9 mouse cellular contexts compared by ENCODE assay signal in genomic region chr2:152652901-152653620, GRCm38 (mm10). TPM values are rescaled to one million over a fixed set of nuclear protein-coding genes. Genes with fewer than 3 reads are reported as not detected.
DNase-seq lines count a peak whose midpoint lies in the region; ATAC-seq lines count a peak whose summit lies in the region.
"Had no signal": no experiment of that assay in that cellular context is flagged by ENCODE, and none has a peak within 500 bp of the region (broad histone marks: within the 10 kb centered on the region; RNA-seq: fewer than 3 reads in every experiment).

No protein-coding gene starts in this region.

- no peak for DNase-seq in embryonic facial prominence, embryonic 10.5 days (ENCODE audit: low spot score)
- peak; percentile 70 for DNase-seq in 3134 (ENCODE audit: extremely low read depth, insufficient read length, low spot score)
- peak; percentile 67 for DNase-seq in fibroblast of lung, adult 2 months (ENCODE audit: low read depth)
- DNase-seq in heart, postnatal 4 days: peak; percentile 74
- no peak for DNase-seq in right cerebral cortex, postnatal 4 days
- no peak for DNase-seq in left cerebral cortex, adult 11 months (ENCODE audit: low spot score)

- no peak overlapping the region for H3K9ac ChIP-seq in embryonic facial prominence, embryonic 15.5 days
- H3K9ac ChIP-seq in midbrain, embryonic 15.5 days: no peak overlapping the region

- H3K27ac ChIP-seq in embryonic facial prominence, embryonic 15.5 days (replicated peaks): no peak overlapping the region
- H3K27ac ChIP-seq in embryonic facial prominence, embryonic 10.5 days (replicated peaks): no peak overlapping the region
- peak overlapping the region; percentile 95; the same call in 1 of the 2 replicates for H3K27ac ChIP-seq in midbrain, embryonic 15.5 days
- H3K27ac ChIP-seq: macrophage had no signal

- no peaks in the 10 kb centered on the region for H3K36me3 ChIP-seq in embryonic facial prominence, embryonic 15.5 days
- H3K36me3 ChIP-seq in embryonic facial prominence, embryonic 10.5 days (replicated peaks): no peaks in the 10 kb centered on the region
- H3K36me3 ChIP-seq in midbrain, embryonic 15.5 days (replicated peaks): no peaks in the 10 kb centered on the region

- H3K4me2 ChIP-seq in embryonic facial prominence, embryonic 15.5 days (replicated peaks): no peak overlapping the region
- H3K4me2 ChIP-seq in midbrain, embryonic 15.5 days: no peak overlapping the region

- H3K27me3 ChIP-seq in embryonic facial prominence, embryonic 15.5 days: no peaks in the 10 kb centered on the region
- H3K27me3 ChIP-seq in embryonic facial prominence, embryonic 10.5 days (replicated peaks; ENCODE audit: low read depth, poor library complexity, severe bottlenecking): no peaks in the 10 kb centered on the region
- H3K27me3 ChIP-seq in midbrain, embryonic 15.5 days (replicated peaks): no peaks in the 10 kb centered on the region

- ATAC-seq in embryonic facial prominence, embryonic 15.5 days (ENCODE audit: insufficient number of reproducible peaks, low FRiP score, low TSS enrichment, low read depth): peak; percentile 49; the same call in 1 of the 2 replicates
- ATAC-seq in midbrain, embryonic 15.5 days (replicated peaks): no peak

- H3K4me3 ChIP-seq in embryonic facial prominence, embryonic 15.5 days (replicated peaks): no peak overlapping the region
- no peak overlapping the region for H3K4me3 ChIP-seq in embryonic facial prominence, embryonic 10.5 days
- no peak overlapping the region for H3K4me3 ChIP-seq in midbrain, embryonic 15.5 days

- H3K4me1 ChIP-seq in embryonic facial prominence, embryonic 15.5 days: 0 out of 2 replicates have a peak, but pooled peaks cover 3% of the 10 kb centered on the region
- H3K4me1 ChIP-seq in embryonic facial prominence, embryonic 10.5 days: peaks cover 16% of the 10 kb centered on the region
- peaks cover 29% of the 10 kb centered on the region for H3K4me1 ChIP-seq in midbrain, embryonic 15.5 days

- no peaks in the 10 kb centered on the region for H3K9me3 ChIP-seq in embryonic facial prominence, embryonic 15.5 days (replicated peaks)
- no peaks in the 10 kb centered on the region for H3K9me3 ChIP-seq in embryonic facial prominence, embryonic 10.5 days
- H3K9me3 ChIP-seq in midbrain, embryonic 15.5 days: no peaks in the 10 kb centered on the region

- WGBS in embryonic facial prominence, embryonic 15.5 days: 53% methylated on average over 10 of the region's 10 CpGs
- 70% methylated on average over 10 of the region's 10 CpGs for WGBS in embryonic facial prominence, embryonic 10.5 days
- WGBS in midbrain, embryonic 15.5 days: 79% methylated on average over 10 of the region's 10 CpGs

RNA-seq across cellular contexts. Expression of gene H13, which starts 16.2 kb away (rescaled TPM):
- 130 and 137 TPM in 2 replicates for polyA plus RNA-seq in embryonic facial prominence, embryonic 15.5 days (2015; fragmentation: Nextera tagmentation; extraction: Ambion mirVana)
- polyA plus RNA-seq in embryonic facial prominence, embryonic 10.5 days (2016; fragmentation: Nextera tagmentation; extraction: Ambion mirVana): 102 and 110 TPM in 2 replicates
- 10 to 100 TPM; 54.1 to 54.2 TPM for total RNA-seq in heart, postnatal 4 days (2021)
- polyA plus RNA-seq in midbrain, embryonic 15.5 days (2015; fragmentation: Nextera tagmentation; extraction: Ambion mirVana): 178 and 186 TPM in 2 replicates

RNA-seq across cellular contexts. Expression of gene Rem1, which starts 26.3 kb away (rescaled TPM):
- 5.0 and 5.3 TPM in 2 replicates for polyA plus RNA-seq in embryonic facial prominence, embryonic 15.5 days (2015; fragmentation: Nextera tagmentation; extraction: Ambion mirVana)
- 0.40 and 0.60 TPM in 2 replicates for polyA plus RNA-seq in embryonic facial prominence, embryonic 10.5 days (2016; fragmentation: Nextera tagmentation; extraction: Ambion mirVana)
- total RNA-seq in heart, postnatal 4 days (2021): 10 to 100 TPM; 13.5 to 13.9 TPM
- 0.30 and 0.40 TPM in 2 replicates for polyA plus RNA-seq in midbrain, embryonic 15.5 days (2015; fragmentation: Nextera tagmentation; extraction: Ambion mirVana)
- polyA plus RNA-seq: macrophage had no signal

RNA-seq across cellular contexts. Expression of gene Defb25, which starts 30.2 kb away (rescaled TPM):
- polyA plus RNA-seq in embryonic facial prominence, embryonic 15.5 days (2015; fragmentation: Nextera tagmentation; extraction: Ambion mirVana): 1.5 and 3.4 TPM in 2 replicates
- 0.70 TPM in 1 of 2 replicates, not detected in the other for polyA plus RNA-seq in embryonic facial prominence, embryonic 10.5 days (2016; fragmentation: Nextera tagmentation; extraction: Ambion mirVana)
- not detected for total RNA-seq in heart, postnatal 4 days (2021)
- polyA plus RNA-seq in midbrain, embryonic 15.5 days (2015; fragmentation: Nextera tagmentation; extraction: Ambion mirVana): not detected in 2 replicates
- polyA plus RNA-seq: macrophage had no signal

RNA-seq across cellular contexts. Expression of gene Mcts2, which starts 33.8 kb away (rescaled TPM):
- 24.7 and 27.3 TPM in 2 replicates for polyA plus RNA-seq in embryonic facial prominence, embryonic 15.5 days (2015; fragmentation: Nextera tagmentation; extraction: Ambion mirVana)
- polyA plus RNA-seq in embryonic facial prominence, embryonic 10.5 days (2016; fragmentation: Nextera tagmentation; extraction: Ambion mirVana): 37.6 and 40.2 TPM in 2 replicates
- 10 to 100 TPM; 19.9 to 20.2 TPM for total RNA-seq in heart, postnatal 4 days (2021)
- polyA plus RNA-seq in midbrain, embryonic 15.5 days (2015; fragmentation: Nextera tagmentation; extraction: Ambion mirVana): 33.7 and 34.3 TPM in 2 replicates

RNA-seq across cellular contexts. Expression of gene Defb36, which starts 48.9 kb away (rescaled TPM):
- not detected in 2 replicates for polyA plus RNA-seq in embryonic facial prominence, embryonic 15.5 days (2015; fragmentation: Nextera tagmentation; extraction: Ambion mirVana)
- polyA plus RNA-seq in embryonic facial prominence, embryonic 10.5 days (2016; fragmentation: Nextera tagmentation; extraction: Ambion mirVana): not detected in 2 replicates
- not detected for total RNA-seq in heart, postnatal 4 days (2021)
- not detected in 2 replicates for polyA plus RNA-seq in midbrain, embryonic 15.5 days (2015; fragmentation: Nextera tagmentation; extraction: Ambion mirVana)
- polyA plus RNA-seq: macrophage had no signal

Comparison
In these comparisons a context has a peak if more than half of its experiments do, and no peak if none do; other contexts are left out.
1. DNase-seq: peak in 3134 (single experiment), fibroblast of lung, adult 2 months (single experiment) and heart, postnatal 4 days (single experiment); none in embryonic facial prominence, embryonic 10.5 days (single experiment), right cerebral cortex, postnatal 4 days (single experiment) and left cerebral cortex, adult 11 months (single experiment).